Mouse (Mus musculus) left cerebral cortex, postnatal 25 days (tissue): ENCODE results near the gene Ctdnep1. TPM values are rescaled to one million over a fixed set of nuclear protein-coding genes. Genes with fewer than 3 reads are reported as not detected.

ENCODE experiments used
- DNase-seq, 2 experiments: peaks; one replicate each; pipeline ENCODE4 v3.0.0; 2022; ENCODE audit warnings: low spot score in 2 of 2, mixed read lengths in 1 of 2
- intact Hi-C: fragments of 180-260 bp; cut with DNase I; formaldehyde crosslinking; loops from one replicate; pipeline ENCODE4 v1.15.1; 2025
- total RNA-seq, 2 experiments: library from RNA; stranded (reverse); gene quantifications; 2 replicates each; pipeline ENCODE4 v1.2.3; 2021

The Ctdnep1 gene
- 100 to 1,000 TPM; 117 to 129 TPM for total RNA-seq

- intact Hi-C loops = loop anchor here (2.0 to 5.0 kb wide), 2 partner anchors 46 to 59 kb away; partner anchors contain the start of genes Eif5a and Ybx2
These were observed at the start of gene Ctdnep1 for GRCm38 (mm10) chr11:69981141-69981762. Gene Ctdnep1, plus strand, starts transcription at chr11:69981156.

GRCm38 (mm10) chr11:69931769-69932168 lies 49.2 kb upstream of the Ctdnep1 start:
- no peak for DNase-seq
- intact Hi-C loops = loop anchor here (5.0 kb wide), 1 partner anchor 281 kb away; the partner anchor contains the start of gene Slc16a11

More at GRCm38 (mm10) chr11:69981141-69981762, at the start of gene Ctdnep1:
- DNase-seq = no peak

GRCm38 (mm10) chr11:69932254-69932653 lies 48.7 kb upstream of the Ctdnep1 start:
- no peak for DNase-seq
- intact Hi-C loops = loop anchor here (5.0 kb wide), 1 partner anchor 280 kb away; the partner anchor contains the start of gene Slc16a11

GRCm38 (mm10) chr11:69933066-69933465 lies 47.9 kb upstream of the Ctdnep1 start:
- DNase-seq = no peak
- intact Hi-C loops = loop anchor here (5.0 kb wide), 1 partner anchor 279 kb away; the partner anchor contains the start of gene Slc16a11

GRCm38 (mm10) chr11:69934169-69934568 lies 46.8 kb upstream of the Ctdnep1 start:
- DNase-seq = peak; percentile 77 to 87
- intact Hi-C loops = loop anchor here (1.0 to 5.0 kb wide), 3 partner anchors 14 to 278 kb away; partner anchors contain the start of genes Ctdnep1, Slc16a11 and Slc2a4

GRCm38 (mm10) chr11:69934681-69935080 lies 46.3 kb upstream of the Ctdnep1 start:
- intact Hi-C loops = loop anchor here (1.0 to 5.0 kb wide), 3 partner anchors 14 to 278 kb away; partner anchors contain the start of genes Ctdnep1, Slc16a11 and Slc2a4
- no peak for DNase-seq

GRCm38 (mm10) chr11:69935137-69935879 lies 45.6 kb upstream of the Ctdnep1 start, which contains the start of gene Ybx2:
Gene Ybx2, plus strand, starts transcription at chr11:69935796.
- intact Hi-C loops = loop anchor here (2.0 kb wide), 1 partner anchor 45 kb away; the partner anchor contains the start of gene Ctdnep1
- peak; percentile 87 to 93 for DNase-seq

- no peak for DNase-seq
- intact Hi-C loops = no loop called here
These were observed 44.8 kb upstream of the Ctdnep1 start for GRCm38 (mm10) chr11:69936156-69936555.

- no peak for DNase-seq
- intact Hi-C loops = no loop called here
These were observed 44.1 kb upstream of the Ctdnep1 start for GRCm38 (mm10) chr11:69936714-69937347.

- DNase-seq = peak in 1 of 2 experiments; percentile 5
- intact Hi-C loops = no loop called here
These were observed 43.6 kb upstream of the Ctdnep1 start for GRCm38 (mm10) chr11:69937385-69937784.

GRCm38 (mm10) chr11:69937834-69938233 lies 43.1 kb upstream of the Ctdnep1 start:
- intact Hi-C loops = no loop called here
- DNase-seq = no peak

- no peak for DNase-seq
- intact Hi-C loops = no loop called here
These were observed 42.5 kb upstream of the Ctdnep1 start for GRCm38 (mm10) chr11:69938401-69938979.

- intact Hi-C loops = no loop called here
- DNase-seq = no peak
These were observed 41.8 kb upstream of the Ctdnep1 start for GRCm38 (mm10) chr11:69939181-69939580.

GRCm38 (mm10) chr11:69939731-69940130 lies 41.2 kb upstream of the Ctdnep1 start:
- intact Hi-C loops = no loop called here
- DNase-seq = no peak

GRCm38 (mm10) chr11:69940962-69941361 lies 40.0 kb upstream of the Ctdnep1 start:
- DNase-seq = no peak
- intact Hi-C loops = no loop called here

GRCm38 (mm10) chr11:69945216-69945615 lies 35.7 kb upstream of the Ctdnep1 start:
- no peak for DNase-seq
- intact Hi-C loops = no loop called here

GRCm38 (mm10) chr11:69945997-69946891 lies 34.7 kb upstream of the Ctdnep1 start:
- intact Hi-C loops = no loop called here
- no peak for DNase-seq

GRCm38 (mm10) chr11:69947337-69948065 lies 33.5 kb upstream of the Ctdnep1 start:
- no peak for DNase-seq
- intact Hi-C loops = loop anchor here (1.0 kb wide), 1 partner anchor 13 kb away; no protein-coding TSS in a partner anchor
